Mouse (Mus musculus) lung, adult 2 months (tissue): Measurements from ENCODE around the gene Ptgis.

ENCODE experiments used
- CTCF ChIP-seq: fragments of 200-500 bp; IDR thresholded peaks from 2 replicates; pipeline ENCODE4 v1.5.1; 2011; ENCODE audit warnings: mild to moderate bottlenecking, low read length, control low read depth; ENCODE audit not compliant: insufficient read depth
- POLR2A ChIP-seq: fragments of 200-500 bp; IDR thresholded peaks from 2 replicates; pipeline ENCODE4 v1.6.1; 2011; ENCODE audit warnings: low read depth, mild to moderate bottlenecking, control low read depth, low read length, borderline replicate concordance; ENCODE audit errors: extremely low read depth

DNA sequence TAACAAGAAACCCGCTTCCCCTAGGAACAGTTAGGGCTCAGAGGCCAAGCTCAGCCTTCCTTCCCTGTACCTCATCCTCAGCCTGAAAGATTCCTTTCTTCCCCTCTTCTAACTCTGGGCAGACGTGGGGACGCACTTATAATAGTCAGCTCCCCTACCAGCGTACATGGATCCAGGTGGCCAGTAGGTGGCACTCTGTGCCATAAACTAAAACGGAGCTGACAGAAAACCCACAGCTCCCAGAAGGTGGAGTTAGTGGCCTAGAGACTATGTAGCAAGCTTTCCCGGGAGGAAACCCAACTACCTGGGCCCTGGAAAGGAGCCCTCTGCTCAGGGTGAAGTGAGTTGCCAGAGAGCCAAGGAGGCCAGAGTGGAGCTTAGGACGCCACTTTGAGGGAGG lies 18.3 kb downstream of the Ptgis start:
- TF ChIP-seq POLR2A: no peak
- TF ChIP-seq CTCF: peak; percentile 82
